Mouse (Mus musculus) thymus, postnatal 0 days (tissue): ENCODE results near the gene Dpp4. TPM values are rescaled to one million over a fixed set of nuclear protein-coding genes. Genes with fewer than 3 reads are reported as not detected.

Source experiments
- DNase-seq: peaks from one replicate; pipeline ENCODE4 v3.0.0-alpha.2; 2015; ENCODE audit warnings: low spot score
- polyA plus RNA-seq: library from polyadenylated mRNA; unstranded; fragments of >200 nt; fragmentation: Nextera tagmentation; extraction: Ambion mirVana; gene quantifications from 2 replicates; pipeline ENCODE4 v1.2.1, GENCODE M21; 2015

Dpp4 gene
- polyA plus RNA-seq, 1 experiment from 2014 or later = 69.5 TPM

GRCm38 (mm10) chr2:62363606-62364005, 48.4 kb downstream of the Dpp4 start:
- DNase-seq = no peak

GRCm38 (mm10) chr2:62362211-62362610, 49.8 kb downstream of the Dpp4 start:
- DNase-seq = no peak

- DNase-seq = no peak
Measured at GRCm38 (mm10) chr2:62361514-62361913, 50.5 kb downstream of the Dpp4 start.

GRCm38 (mm10) chr2:62360872-62361271, 51.2 kb downstream of the Dpp4 start:
- no peak for DNase-seq

- DNase-seq = no peak
Measured at GRCm38 (mm10) chr2:62357259-62357658, 54.8 kb downstream of the Dpp4 start.

GRCm38 (mm10) chr2:62356606-62357005, 55.4 kb downstream of the Dpp4 start:
- no peak for DNase-seq

GRCm38 (mm10) chr2:62355766-62356165, 56.3 kb downstream of the Dpp4 start:
- DNase-seq = no peak

- peak; percentile 83 for DNase-seq
Measured at GRCm38 (mm10) chr2:62352035-62352434, 60.0 kb downstream of the Dpp4 start.

GRCm38 (mm10) chr2:62347762-62348161, 64.3 kb downstream of the Dpp4 start:
- no peak for DNase-seq

- DNase-seq = no peak
Measured at GRCm38 (mm10) chr2:62346771-62347170, 65.3 kb downstream of the Dpp4 start.

- no peak for DNase-seq
Measured at GRCm38 (mm10) chr2:62344367-62344766, 67.7 kb downstream of the Dpp4 start.

- no peak for DNase-seq
Measured at GRCm38 (mm10) chr2:62341734-62342128, 70.3 kb downstream of the Dpp4 start.

- no peak for DNase-seq
Measured at GRCm38 (mm10) chr2:62341061-62341733, 70.8 kb downstream of the Dpp4 start.

- no peak for DNase-seq
Measured at GRCm38 (mm10) chr2:62339222-62339944, 72.6 kb downstream of the Dpp4 start.

GRCm38 (mm10) chr2:62337086-62337485, 74.9 kb downstream of the Dpp4 start:
- DNase-seq = no peak

GRCm38 (mm10) chr2:62334397-62335243, 77.4 kb downstream of the Dpp4 start:
- no peak for DNase-seq

GRCm38 (mm10) chr2:62332465-62332864, 79.6 kb downstream of the Dpp4 start:
- DNase-seq = no peak

- peak; percentile 46 for DNase-seq
Measured at GRCm38 (mm10) chr2:62331913-62332312, 80.1 kb downstream of the Dpp4 start.

GRCm38 (mm10) chr2:62325388-62325787, 86.6 kb downstream of the Dpp4 start:
- DNase-seq = no peak

GRCm38 (mm10) chr2:62323078-62323637, 88.9 kb downstream of the Dpp4 start:
- DNase-seq = no peak

GRCm38 (mm10) chr2:62319489-62319888, 92.5 kb downstream of the Dpp4 start:
- DNase-seq = no peak

GRCm38 (mm10) chr2:62316930-62317329, 95.1 kb downstream of the Dpp4 start:
- no peak for DNase-seq
